Mouse (Mus musculus) erythroblast, embryonic 14.5 days (primary cell): ENCODE results near the gene Uqcr10. TPM values are rescaled to one million over a fixed set of nuclear protein-coding genes. Genes with fewer than 3 reads are reported as not detected.

Experiments
- H3K27me3 ChIP-seq: 2 replicates; pipeline ENCODE4 v1.6.1; 2012; ENCODE audit warnings: inconsistent platforms; ENCODE audit not compliant: control insufficient read depth
- H3K36me3 ChIP-seq: 2 replicates; pipeline ENCODE4 v1.6.1; 2012; ENCODE audit warnings: mild to moderate bottlenecking, inconsistent platforms; ENCODE audit not compliant: control insufficient read depth
- H3K4me1 ChIP-seq: 2 replicates; pipeline ENCODE4 v1.6.1; 2012; ENCODE audit warnings: inconsistent platforms; ENCODE audit not compliant: control insufficient read depth
- H3K4me3 ChIP-seq: replicated peaks from 2 replicates; pipeline ENCODE3; 2012; ENCODE audit warnings: moderate library complexity, mild to moderate bottlenecking, inconsistent platforms
- H3K9me3 ChIP-seq: 2 replicates; pipeline ENCODE4 v1.6.1; 2012; ENCODE audit warnings: low read length, inconsistent platforms, mixed read lengths; ENCODE audit not compliant: control insufficient read depth
- GATA1 ChIP-seq: IDR thresholded peaks from 2 replicates; pipeline ENCODE4 v1.6.1; 2012; ENCODE audit warnings: low read length, inconsistent platforms, mixed read lengths
- TAL1 ChIP-seq: IDR thresholded peaks from 3 replicates; pipeline ENCODE4 v1.6.1; 2012; ENCODE audit warnings: low read length, inconsistent platforms, mixed read lengths
- polyA plus RNA-seq: library from polyadenylated mRNA; stranded (reverse); fragments of >175 nt; gene quantifications from 2 replicates; pipeline ENCODE4 v1.2.3, GENCODE M21; 2012

Uqcr10 gene
- 7.9 and 8.8 TPM in 2 replicates for polyA plus RNA-seq

GRCm38 (mm10) chr11:4704072-4704964 is at the start of gene Uqcr10, which contains the start of gene Zmat5:
Gene Uqcr10, minus strand, starts transcription at chr11:4704342.
Gene Zmat5, plus strand, starts transcription at chr11:4704678.
- H3K36me3 ChIP-seq, result peaks cover 32% of the 10 kb centered on the region
- TF ChIP-seq TAL1, result no peak
- TF ChIP-seq GATA1, result no peak
- peaks cover 26% of the 10 kb centered on the region for H3K4me1 ChIP-seq
- peak within 1 kb of the TSS; percentile 68 for H3K4me3 ChIP-seq
- H3K27me3 ChIP-seq, result no peaks in the 10 kb centered on the region
- H3K9me3 ChIP-seq, result no peaks in the 10 kb centered on the region

GRCm38 (mm10) chr11:4752836-4753235 is 48.7 kb upstream of the Uqcr10 start:
- TF ChIP-seq TAL1 (no peak), GATA1 (no peak)
- Histone ChIP-seq H3K4me1 (no peaks in the 10 kb centered on the region), H3K9me3 (peaks cover 8% of the 10 kb centered on the region; the same call in 1 of the 2 replicates), H3K4me3 (no peak overlapping the region), H3K36me3 (no peaks in the 10 kb centered on the region), H3K27me3 (peaks cover 34% of the 10 kb centered on the region)

- Histone ChIP-seq H3K4me1 (no peaks in the 10 kb centered on the region), H3K36me3 (no peaks in the 10 kb centered on the region), H3K9me3 (peaks cover 15% of the 10 kb centered on the region; the same call in 1 of the 2 replicates), H3K27me3 (peaks cover 60% of the 10 kb centered on the region), H3K4me3 (no peak overlapping the region)
- no peak for TF ChIP-seq TAL1
- TF ChIP-seq GATA1, result no peak
Observed at GRCm38 (mm10) chr11:4750263-4750662, 46.1 kb upstream of the Uqcr10 start.

GRCm38 (mm10) chr11:4747285-4747684 is 43.1 kb upstream of the Uqcr10 start:
- Histone ChIP-seq H3K36me3 (no peaks in the 10 kb centered on the region), H3K27me3 (peaks cover 86% of the 10 kb centered on the region), H3K4me1 (no peaks in the 10 kb centered on the region), H3K4me3 (no peak overlapping the region), H3K9me3 (peaks cover 7% of the 10 kb centered on the region; the same call in 1 of the 2 replicates)
- TF ChIP-seq GATA1, result no peak
- no peak for TF ChIP-seq TAL1

GRCm38 (mm10) chr11:4746733-4747132 is 42.6 kb upstream of the Uqcr10 start, which contains the start of gene Cabp7:
Gene Cabp7, minus strand, starts transcription at chr11:4746778.
- no peak within 1 kb of the TSS for H3K4me3 ChIP-seq
- TF ChIP-seq TAL1, result no peak
- TF ChIP-seq GATA1, result no peak
- H3K4me1 ChIP-seq, result no peaks in the 10 kb centered on the region
- peaks cover 7% of the 10 kb centered on the region; the same call in 1 of the 2 replicates for H3K9me3 ChIP-seq
- H3K36me3 ChIP-seq, result no peaks in the 10 kb centered on the region
- H3K27me3 ChIP-seq, result peaks cover 91% of the 10 kb centered on the region

- peaks cover 7% of the 10 kb centered on the region; the same call in 1 of the 2 replicates for H3K9me3 ChIP-seq
- TF ChIP-seq GATA1 (no peak), TAL1 (no peak)
- H3K27me3 ChIP-seq, result peaks cover 87% of the 10 kb centered on the region
- H3K4me1 ChIP-seq, result no peaks in the 10 kb centered on the region
- H3K36me3 ChIP-seq, result no peaks in the 10 kb centered on the region
- no peak overlapping the region for H3K4me3 ChIP-seq
Observed at GRCm38 (mm10) chr11:4745969-4746368, 41.8 kb upstream of the Uqcr10 start.

GRCm38 (mm10) chr11:4744691-4745090 is 40.5 kb upstream of the Uqcr10 start:
- no peaks in the 10 kb centered on the region for H3K36me3 ChIP-seq
- no peaks in the 10 kb centered on the region; the same call in 1 of the 2 replicates for H3K4me1 ChIP-seq
- TF ChIP-seq GATA1 (no peak), TAL1 (no peak)
- peaks cover 78% of the 10 kb centered on the region for H3K27me3 ChIP-seq
- peaks cover 7% of the 10 kb centered on the region; the same call in 1 of the 2 replicates for H3K9me3 ChIP-seq
- no peak overlapping the region for H3K4me3 ChIP-seq

GRCm38 (mm10) chr11:4740785-4741184 is 36.6 kb upstream of the Uqcr10 start:
- Histone ChIP-seq H3K36me3 (peaks cover 4% of the 10 kb centered on the region; the same call in 1 of the 2 replicates), H3K4me1 (no peaks in the 10 kb centered on the region; the same call in 1 of the 2 replicates), H3K27me3 (peaks cover 39% of the 10 kb centered on the region), H3K9me3 (peaks cover under 1% of the 10 kb centered on the region; the same call in 1 of the 2 replicates), H3K4me3 (no peak overlapping the region)
- no peak for TF ChIP-seq TAL1
- TF ChIP-seq GATA1, result no peak

GRCm38 (mm10) chr11:4738719-4739118 is 34.6 kb upstream of the Uqcr10 start:
- Histone ChIP-seq H3K9me3 (no peaks in the 10 kb centered on the region), H3K27me3 (peaks cover 18% of the 10 kb centered on the region), H3K4me1 (no peaks in the 10 kb centered on the region; the same call in 1 of the 2 replicates), H3K36me3 (peaks cover 4% of the 10 kb centered on the region; the same call in 1 of the 2 replicates), H3K4me3 (no peak overlapping the region)
- no peak for TF ChIP-seq TAL1
